Mouse (Mus musculus): Measurements from ENCODE around the gene Nfkb2.

- TF ChIP-seq CTCF (IDR thresholded peaks at IDR 0.05; ENCODE audit: insufficient read depth, low read depth, low read length) (no peak), POLR2A (IDR thresholded peaks at IDR 0.05; ENCODE audit: insufficient read depth, low read depth, low read length) (no peak)
Observed at GRCm38 (mm10) chr19:46338942-46339286, 34.8 kb downstream of the Nfkb2 start.

All from olfactory bulb, adult 2 months (tissue).